Comparison of ENCODE assay signal across 8 mouse cellular contexts in genomic region chr11:79729231-79730047, GRCm38 (mm10).
DNase-seq lines count a peak whose midpoint lies in the region; ATAC-seq and TF ChIP-seq lines count a peak whose summit lies in the region.

No protein-coding gene starts in this region.

- no peak for TF ChIP-seq POLR2A in liver, adult 2 months (IDR thresholded peaks at IDR 0.05; ENCODE audit: extremely low read depth, insufficient read depth, low read length)

- no peak overlapping the region for H3K4me3 ChIP-seq in liver, adult 2 months (ENCODE audit: insufficient read depth, low read depth, low read length)
- no peak overlapping the region for H3K4me3 ChIP-seq in embryonic facial prominence, embryonic 15.5 days (replicated peaks)
- no peak overlapping the region for H3K4me3 ChIP-seq in heart, embryonic 16.5 days (ENCODE audit: low read length)
- no peak overlapping the region for H3K4me3 ChIP-seq in layer of hippocampus, adult 2 months
- no peak overlapping the region for H3K4me3 ChIP-seq in midbrain, embryonic 13.5 days (replicated peaks)

- H3K9ac ChIP-seq in liver, adult 2 months (ENCODE audit: low read depth, low read length), result no peak overlapping the region
- no peak overlapping the region for H3K9ac ChIP-seq in embryonic facial prominence, embryonic 15.5 days
- no peak overlapping the region for H3K9ac ChIP-seq in heart, embryonic 16.5 days (ENCODE audit: low read length)
- no peak overlapping the region for H3K9ac ChIP-seq in midbrain, embryonic 13.5 days (replicated peaks)

- peaks cover 13% of the 10 kb centered on the region; the same call in 1 of the 2 replicates for H3K36me3 ChIP-seq in liver, adult 2 months (ENCODE audit: control insufficient read depth, insufficient read depth, low read length)
- peaks cover 4% of the 10 kb centered on the region; the same call in 1 of the 2 replicates for H3K36me3 ChIP-seq in embryonic facial prominence, embryonic 15.5 days
- H3K36me3 ChIP-seq in heart, embryonic 16.5 days (ENCODE audit: control insufficient read depth, insufficient read depth), result no peaks in the 10 kb centered on the region
- H3K36me3 ChIP-seq in midbrain, embryonic 13.5 days, result no peaks in the 10 kb centered on the region

- no peak overlapping the region for H3K4me2 ChIP-seq in embryonic facial prominence, embryonic 15.5 days (replicated peaks)
- H3K4me2 ChIP-seq in heart, embryonic 16.5 days (ENCODE audit: low read depth, low read length), result no peak overlapping the region
- H3K4me2 ChIP-seq in midbrain, embryonic 13.5 days (replicated peaks), result no peak overlapping the region

- peak; percentile 61 for ATAC-seq in embryonic facial prominence, embryonic 15.5 days (ENCODE audit: insufficient number of reproducible peaks, low FRiP score, low TSS enrichment, low read depth)
- peak; percentile 83 for ATAC-seq in heart, embryonic 16.5 days (replicated peaks; ENCODE audit: extremely low read depth, insufficient read depth, low FRiP score)
- ATAC-seq in midbrain, embryonic 13.5 days, result peak; percentile 76
- no peak for ATAC-seq in granulocyte monocyte progenitor cell, adult 5-6 weeks (replicated peaks; ENCODE audit: poor library complexity, severe bottlenecking)
- ATAC-seq in erythroblast, adult 5-6 weeks (replicated peaks; ENCODE audit: low FRiP score, poor library complexity, severe bottlenecking), result no peak

- peaks cover 12% of the 10 kb centered on the region for H3K4me1 ChIP-seq in liver, adult 2 months (ENCODE audit: control insufficient read depth, insufficient read depth, low read length)
- H3K4me1 ChIP-seq in embryonic facial prominence, embryonic 15.5 days, result peaks cover 17% of the 10 kb centered on the region
- peaks cover 8% of the 10 kb centered on the region for H3K4me1 ChIP-seq in heart, embryonic 16.5 days (ENCODE audit: control insufficient read depth, insufficient read depth, low read length)
- H3K4me1 ChIP-seq in midbrain, embryonic 13.5 days (replicated peaks), result 0 out of 2 replicates have a peak, but pooled peaks cover 9% of the 10 kb centered on the region

- H3K9me3 ChIP-seq in embryonic facial prominence, embryonic 15.5 days (replicated peaks), result no peaks in the 10 kb centered on the region
- no peaks in the 10 kb centered on the region; the same call in 1 of the 2 replicates for H3K9me3 ChIP-seq in heart, embryonic 16.5 days (replicated peaks; ENCODE audit: control insufficient read depth, low read length)
- H3K9me3 ChIP-seq in midbrain, embryonic 13.5 days, result no peaks in the 10 kb centered on the region

- H3K27ac ChIP-seq in liver, adult 2 months (replicated peaks; ENCODE audit: insufficient read depth, low read depth, low read length), result no peak overlapping the region
- H3K27ac ChIP-seq in embryonic facial prominence, embryonic 15.5 days (replicated peaks), result peak overlapping the region; percentile 76
- H3K27ac ChIP-seq in heart, embryonic 16.5 days (ENCODE audit: low read length), result peak overlapping the region; percentile 65
- peak overlapping the region; percentile 72 for H3K27ac ChIP-seq in layer of hippocampus, adult 2 months
- H3K27ac ChIP-seq in midbrain, embryonic 13.5 days, result peak overlapping the region; percentile 7; the same call in 1 of the 2 replicates

- WGBS in liver, adult 2 months, result 36% methylated on average over 13 of the region's 13 CpGs
- 66% methylated on average over 13 of the region's 13 CpGs for WGBS in embryonic facial prominence, embryonic 15.5 days
- 50% methylated on average over 13 of the region's 13 CpGs for WGBS in heart, embryonic 16.5 days
- 77% methylated on average over 13 of the region's 13 CpGs for WGBS in midbrain, embryonic 13.5 days

- no peak for TF ChIP-seq CTCF in liver, adult 2 months (IDR thresholded peaks at IDR 0.05; ENCODE audit: low read depth, low read length)
- no peak for TF ChIP-seq CTCF in layer of hippocampus, adult 2 months (conservative IDR thresholded peaks at IDR 0.05)

- DNase-seq in liver, adult 2 months (ENCODE audit: extremely low read depth, low read depth, low spot score), result peak; percentile 48
- DNase-seq in liver, result no peak
- DNase-seq in layer of hippocampus, adult 2 months (ENCODE audit: low spot score in 2 of 2), result peak; percentile 64 to 68

- H3K79me2 ChIP-seq in liver, adult 2 months (ENCODE audit: control insufficient read depth, insufficient read depth, low read length), result peaks cover 18% of the 10 kb centered on the region; the same call in 1 of the 2 replicates

- no peaks in the 10 kb centered on the region for H3K27me3 ChIP-seq in liver, adult 2 months (ENCODE audit: control insufficient read depth, insufficient read depth, low read length)
- no peaks in the 10 kb centered on the region for H3K27me3 ChIP-seq in embryonic facial prominence, embryonic 15.5 days
- H3K27me3 ChIP-seq in heart, embryonic 16.5 days (ENCODE audit: control insufficient read depth, insufficient read depth, low read length), result no peaks in the 10 kb centered on the region
- H3K27me3 ChIP-seq in midbrain, embryonic 13.5 days, result no peaks in the 10 kb centered on the region

Comparison
In these comparisons a context has a peak if more than half of its experiments do, and no peak if none do; other contexts are left out.
1. ATAC-seq: peak in embryonic facial prominence, embryonic 15.5 days (single experiment), heart, embryonic 16.5 days (single experiment) and midbrain, embryonic 13.5 days (single experiment); none in granulocyte monocyte progenitor cell, adult 5-6 weeks (single experiment) and erythroblast, adult 5-6 weeks (single experiment).